Mouse (Mus musculus): ENCODE measurements around the gene Slc10a7. TPM values are rescaled to one million over a fixed set of nuclear protein-coding genes. Genes with fewer than 3 reads are reported as not detected.

Slc10a7 gene
- polyA plus RNA-seq, 1 experiment = 33.5 TPM

GRCm38 (mm10) chr8:78765556-78765955 is 256.4 kb downstream of the Slc10a7 start:
- H3K27ac ChIP-seq (ENCODE audit: insufficient read depth, low read length) = no peak overlapping the region
- no peaks in the 10 kb centered on the region for H3K4me1 ChIP-seq (ENCODE audit: control insufficient read depth, insufficient read depth, low read length)
- no peak overlapping the region for H3K4me3 ChIP-seq (ENCODE audit: insufficient read depth, low read length)
- TF ChIP-seq POLR2A (IDR thresholded peaks at IDR 0.05; ENCODE audit: low read depth, low read length) = no peak
- TF ChIP-seq CTCF (IDR thresholded peaks at IDR 0.05; ENCODE audit: borderline replicate concordance, insufficient read depth, low read length) = no peak

GRCm38 (mm10) chr8:78770584-78770983 is 261.4 kb downstream of the Slc10a7 start:
- no peak overlapping the region for H3K4me3 ChIP-seq (ENCODE audit: insufficient read depth, low read length)
- TF ChIP-seq POLR2A (IDR thresholded peaks at IDR 0.05; ENCODE audit: low read depth, low read length) (no peak), CTCF (IDR thresholded peaks at IDR 0.05; ENCODE audit: borderline replicate concordance, insufficient read depth, low read length) (no peak)
- H3K27ac ChIP-seq (ENCODE audit: insufficient read depth, low read length) = no peak overlapping the region
- H3K4me1 ChIP-seq (ENCODE audit: control insufficient read depth, insufficient read depth, low read length) = no peaks in the 10 kb centered on the region

DNA sequence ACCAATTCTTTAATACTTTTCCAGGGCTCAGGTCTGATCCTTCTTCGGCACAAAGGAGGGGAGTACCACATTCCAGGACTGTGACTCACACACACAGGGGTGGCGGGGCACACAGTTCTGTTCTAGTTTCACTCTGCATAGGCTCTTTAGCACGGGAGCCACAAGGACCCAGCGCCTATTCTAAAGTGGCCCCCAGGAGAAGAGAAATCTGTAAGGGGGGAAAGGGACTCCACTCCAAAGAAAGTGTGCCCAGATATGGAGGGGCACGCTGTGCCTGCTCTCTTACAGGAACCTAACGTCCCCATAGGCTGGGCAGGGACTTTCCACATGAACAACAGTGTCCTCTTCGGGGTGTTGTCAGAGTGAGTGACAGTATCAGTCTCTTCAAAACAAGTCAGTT is 262.1 kb downstream of the Slc10a7 start:
- Histone ChIP-seq H3K4me3 (ENCODE audit: insufficient read depth, low read length) (no peak overlapping the region), H3K27ac (ENCODE audit: insufficient read depth, low read length) (no peak overlapping the region), H3K4me1 (ENCODE audit: control insufficient read depth, insufficient read depth, low read length) (no peaks in the 10 kb centered on the region)
- TF ChIP-seq CTCF (IDR thresholded peaks at IDR 0.05; ENCODE audit: borderline replicate concordance, insufficient read depth, low read length) (no peak), POLR2A (IDR thresholded peaks at IDR 0.05; ENCODE audit: low read depth, low read length) (no peak)

DNA sequence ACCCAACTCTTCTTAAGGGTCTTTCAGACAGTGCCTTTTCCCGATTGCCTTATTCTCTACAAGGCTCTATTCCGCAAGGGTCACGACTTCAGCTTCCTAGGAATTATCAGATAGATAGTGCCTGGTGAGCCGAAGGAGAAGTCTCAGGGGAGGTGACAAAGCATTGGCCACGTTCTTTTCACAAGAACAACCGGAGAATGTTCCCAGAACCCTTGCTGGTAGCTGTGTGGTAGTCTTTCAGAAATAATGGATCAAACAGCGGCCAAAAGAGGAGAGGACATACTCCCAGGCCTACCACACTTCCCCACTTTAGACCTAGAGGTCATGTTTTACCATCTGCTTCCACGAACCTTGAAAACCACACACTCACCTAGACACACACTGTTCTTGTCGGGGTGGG is 267.7 kb downstream of the Slc10a7 start:
- H3K4me1 ChIP-seq (ENCODE audit: control insufficient read depth, insufficient read depth, low read length) = no peaks in the 10 kb centered on the region
- no peak overlapping the region for H3K4me3 ChIP-seq (ENCODE audit: insufficient read depth, low read length)
- no peak overlapping the region for H3K27ac ChIP-seq (ENCODE audit: insufficient read depth, low read length)
- no peak for TF ChIP-seq POLR2A (IDR thresholded peaks at IDR 0.05; ENCODE audit: low read depth, low read length)
- TF ChIP-seq CTCF (IDR thresholded peaks at IDR 0.05; ENCODE audit: borderline replicate concordance, insufficient read depth, low read length) = no peak

Other genes with a start within 250 kb of the Slc10a7 start
- gene Pou4f2, start 72.7 kb upstream of the Slc10a7 start, polyA plus RNA-seq (2011; ENCODE audit: insufficient read length, low read depth, missing spikeins) = not detected in 2 replicates
- 85.1 and 86.5 TPM in 2 replicates for gene Rbmxl1, start 448 bp upstream of the Slc10a7 start, polyA plus RNA-seq (2011; ENCODE audit: insufficient read length, low read depth, missing spikeins)

Measured in embryonic fibroblast, embryonic 13.5 days (primary cell).